Comparison of ENCODE assay signal across 8 mouse cellular contexts in the genomic region with DNA sequence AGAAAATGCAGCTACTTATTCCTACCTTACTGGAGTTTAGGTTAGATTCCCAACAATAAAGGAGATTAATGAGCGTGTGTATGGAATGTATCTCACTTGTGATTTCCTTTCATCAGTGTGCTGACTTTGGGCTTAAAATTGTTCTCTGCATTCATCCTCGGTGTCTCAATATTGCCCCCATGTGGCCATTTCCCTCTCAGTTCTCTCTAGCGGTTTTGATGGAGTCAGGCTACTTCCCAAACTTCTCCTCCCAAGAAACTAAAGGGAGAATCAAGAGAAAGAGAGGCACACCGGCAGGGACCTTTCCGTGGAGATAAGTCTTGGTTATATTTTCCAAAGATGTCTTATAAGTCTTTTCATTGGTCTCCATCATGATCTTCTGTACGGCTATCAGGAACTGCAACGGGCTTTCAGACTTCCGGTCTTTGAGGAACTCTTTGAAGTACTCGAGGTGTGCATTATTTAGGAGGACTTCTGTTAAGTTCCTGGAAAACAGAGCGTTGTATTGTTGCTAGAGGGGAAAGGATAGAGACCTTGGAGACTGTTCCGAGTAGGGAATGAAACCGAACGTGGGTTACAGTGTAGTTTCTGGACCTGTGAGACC. TPM values are rescaled to one million over a fixed set of nuclear protein-coding genes. Genes with fewer than 3 reads are reported as not detected.
DNase-seq lines count a peak whose midpoint lies in the region; ATAC-seq and TF ChIP-seq lines count a peak whose summit lies in the region.

No protein-coding gene starts in this region.

- 38% methylated on average over 13 of the region's 13 CpGs for WGBS in lung, adult 2 months

- no peak for TF ChIP-seq POLR2A in lung, adult 2 months (IDR thresholded peaks at IDR 0.05; ENCODE audit: borderline replicate concordance, extremely low read depth, low read depth, low read length)

- H3K4me1 ChIP-seq in lung, adult 2 months (ENCODE audit: control insufficient read depth, insufficient read depth, low read length): no peaks in the 10 kb centered on the region

- peak; percentile 18; the same call in 1 of the 2 replicates for TF ChIP-seq CTCF in lung, adult 2 months (IDR thresholded peaks at IDR 0.05; ENCODE audit: insufficient read depth, low read length)

- ATAC-seq in erythroid progenitor cell, adult 5-6 weeks (replicated peaks; ENCODE audit: low FRiP score, poor library complexity, severe bottlenecking): no peak

- peak overlapping the region; percentile 16 for H3K4me3 ChIP-seq in lung, adult 2 months (replicated peaks; ENCODE audit: extremely low read depth, low read depth, low read length)

- DNase-seq in CD8-positive naive resting alpha-beta T cell, adult 2 months (ENCODE audit: low read depth in 2 of 2, low spot score in 2 of 2): peak; percentile 11 to 60
- DNase-seq in NIH3T3 (ENCODE audit: low read depth): peak; percentile 82
- peak; percentile 22 to 62 for DNase-seq in cerebellum, postnatal 25 days
- peak; percentile 63 for DNase-seq in heart, adult 8-10 months (ENCODE audit: low spot score)
- peak; percentile 76 for DNase-seq in layer of hippocampus, adult 11-12 months (ENCODE audit: low spot score)
- peak; percentile 23 for DNase-seq in lung, adult 2 months
- DNase-seq in right cerebral cortex, postnatal 14 days: peak; percentile 69

RNA-seq across cellular contexts. Expression of gene Rgsl1, which starts 36.5 kb away (rescaled TPM):
- total RNA-seq in heart, adult 8-10 months (2022): not detected
- polyA plus RNA-seq in lung, adult 2 months (2012; rRNA removed): 0.08 and 0.25 TPM in 2 replicates
- not detected in 2 replicates for total RNA-seq in erythroid progenitor cell, adult 5-6 weeks (2015; ENCODE audit: low replicate concordance)
- not detected in 2 replicates for total RNA-seq in erythroid progenitor cell, adult 5-6 weeks (2017; ENCODE audit: low replicate concordance)

RNA-seq across cellular contexts. Expression of gene Rnasel, which starts 58.3 kb away (rescaled TPM):
- total RNA-seq in heart, adult 8-10 months (2022): 1 to 10 TPM; 3.8 to 4.4 (median 3.9) TPM
- 4.7 and 10.1 TPM in 2 replicates for polyA plus RNA-seq in lung, adult 2 months (2012; rRNA removed)
- 96.2 and 117 TPM in 2 replicates for total RNA-seq in erythroid progenitor cell, adult 5-6 weeks (2015; ENCODE audit: low replicate concordance)
- total RNA-seq in erythroid progenitor cell, adult 5-6 weeks (2017; ENCODE audit: low replicate concordance): 128 and 171 TPM in 2 replicates

Comparison
In these comparisons a context has a peak if more than half of its experiments do, and no peak if none do; other contexts are left out.
1. DNase-seq: peak in every context shown above with its lines; median percentile 82 in NIH3T3; 76 in layer of hippocampus, adult 11-12 months; 69 in right cerebral cortex, postnatal 14 days; 63 in heart, adult 8-10 months; 42 in cerebellum, postnatal 25 days; 36 in CD8-positive naive resting alpha-beta T cell, adult 2 months; 23 in lung, adult 2 months.
2. RNA of gene Rnasel, which starts 58.3 kb away (total RNA-seq): 96.2 to 171 TPM in erythroid progenitor cell, adult 5-6 weeks; 3.8 to 4.4 TPM in heart, adult 8-10 months; every median in the first group is over 10 times any median in the second.